Mouse (Mus musculus) lung, adult 2 months (tissue): ENCODE results near the gene Th. TPM values are rescaled to one million over a fixed set of nuclear protein-coding genes. Genes with fewer than 3 reads are reported as not detected.

Experiments
- DNase-seq: peaks from one replicate; pipeline ENCODE4 v3.0.0; 2022
- H3K4me1 ChIP-seq: fragments of 200-500 bp; 2 replicates; pipeline ENCODE4 v1.6.1; 2011; ENCODE audit warnings: low read length; ENCODE audit not compliant: control insufficient read depth, insufficient read depth
- H3K4me3 ChIP-seq: fragments of 200-500 bp; replicated peaks from 2 replicates; pipeline ENCODE3; 2011; ENCODE audit warnings: low read depth, mild to moderate bottlenecking, control low read depth, low read length; ENCODE audit errors: extremely low read depth
- CTCF ChIP-seq: fragments of 200-500 bp; IDR thresholded peaks from 2 replicates; pipeline ENCODE4 v1.5.1; 2011; ENCODE audit warnings: mild to moderate bottlenecking, low read length, control low read depth; ENCODE audit not compliant: insufficient read depth
- POLR2A ChIP-seq: fragments of 200-500 bp; IDR thresholded peaks from 2 replicates; pipeline ENCODE4 v1.6.1; 2011; ENCODE audit warnings: low read depth, mild to moderate bottlenecking, control low read depth, low read length, borderline replicate concordance; ENCODE audit errors: extremely low read depth
- WGBS: fragments of 180-500 bp; shearing (Covaris S2); methylation state at CpG from one replicate; pipeline ENCODE4 v1.1.7; 2018; 5-methylcytosine and 5-hydroxymethylcytosine counted together
- polyA plus RNA-seq: library from polyadenylated mRNA; depleted of rRNA; stranded (reverse); fragments of >200 nt; gene quantifications from 2 replicates; pipeline ENCODE4 v1.2.3, GENCODE M21; 2012; rRNA removed

Th gene
- polyA plus RNA-seq, 1 experiment: 0.80 TPM

DNA sequence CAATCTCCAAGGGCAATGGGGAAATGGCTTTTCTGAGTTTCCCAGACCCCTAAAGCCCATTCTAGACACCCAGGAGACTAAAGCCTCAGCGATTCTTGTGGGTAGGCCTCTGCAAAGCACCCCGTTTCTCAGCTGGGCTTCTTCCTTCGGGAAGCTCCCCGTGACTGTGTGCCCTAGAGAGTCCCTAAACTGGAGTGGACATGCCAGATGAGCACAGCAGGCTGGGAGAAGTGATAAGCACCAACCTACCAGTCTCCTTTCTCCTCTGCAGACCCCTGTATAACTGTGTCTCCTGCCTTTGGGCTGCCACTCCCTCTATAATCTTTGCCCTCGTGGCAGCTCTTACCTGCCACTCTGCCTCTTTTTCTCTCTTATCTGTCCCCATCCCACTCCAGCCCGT, 37.6 kb downstream of the Th start:
- WGBS: 75% methylated on average over 6 of the region's 6 CpGs
- TF ChIP-seq CTCF: no peak
- no peak for TF ChIP-seq POLR2A
- Histone ChIP-seq H3K4me1 (no peaks in the 10 kb centered on the region), H3K4me3 (no peak overlapping the region)
- no peak for DNase-seq

DNA sequence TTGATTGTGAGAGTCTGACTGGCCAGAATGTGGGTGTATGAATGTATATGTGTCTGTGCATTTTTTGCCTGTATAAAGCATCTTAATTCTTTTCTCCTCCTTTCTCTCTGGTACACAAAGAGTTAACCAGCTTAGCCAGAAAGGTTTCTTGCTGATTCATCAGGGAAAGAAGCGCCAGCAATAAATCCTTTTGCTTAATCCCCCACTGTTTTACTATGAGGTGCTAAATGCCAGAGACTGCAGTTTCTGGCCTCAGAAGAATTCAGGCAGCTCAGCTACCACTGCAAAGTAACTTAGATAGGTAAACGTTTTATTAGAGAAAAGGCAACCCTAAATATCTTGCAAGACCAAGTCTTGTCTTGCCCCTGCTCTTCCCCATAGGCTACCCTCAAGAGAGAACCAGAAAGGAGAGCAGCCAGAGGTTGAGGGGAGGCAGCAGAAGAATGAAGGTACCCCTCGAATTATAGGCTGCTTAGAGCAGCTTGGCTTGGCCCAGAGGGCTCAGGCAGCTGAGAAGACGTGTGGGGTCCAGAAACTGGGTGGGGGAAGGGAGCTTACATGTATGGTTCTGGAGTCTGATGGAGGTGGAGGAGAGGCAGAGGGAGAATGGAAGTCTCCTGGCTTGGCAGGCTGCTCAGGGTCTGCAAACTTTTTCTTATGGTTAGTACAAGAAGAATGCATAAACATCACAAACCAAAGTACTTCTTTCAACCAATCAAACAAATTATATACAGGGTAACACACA, 61.3 kb downstream of the Th start:
- no peak for DNase-seq
- Histone ChIP-seq H3K4me1 (no peaks in the 10 kb centered on the region), H3K4me3 (no peak overlapping the region)
- 9% methylated on average over 4 of the region's 4 CpGs for WGBS
- no peak for TF ChIP-seq CTCF
- TF ChIP-seq POLR2A: no peak

DNA sequence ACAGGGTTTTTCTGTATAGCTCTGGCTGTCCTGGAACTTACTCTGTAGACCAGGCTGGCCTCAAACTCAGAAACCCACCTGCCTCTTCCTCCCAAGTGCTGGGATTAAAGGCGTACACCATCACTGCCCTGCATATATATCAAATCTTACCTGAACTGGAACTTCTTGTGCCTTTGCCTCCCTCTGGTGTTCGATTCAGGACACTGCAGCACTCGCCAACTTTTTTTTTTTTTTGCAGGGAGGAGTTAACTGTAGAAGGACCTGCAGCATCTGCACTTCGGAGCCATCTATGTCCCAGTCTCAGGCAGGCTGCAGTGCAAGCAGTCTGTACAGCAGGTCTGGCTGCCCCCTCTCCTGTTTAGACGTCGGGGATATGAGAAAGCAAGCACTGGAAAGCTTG, 80.2 kb downstream of the Th start:
- H3K4me1 ChIP-seq: no peaks in the 10 kb centered on the region

More for the DNA sequence above, 80.2 kb downstream of the Th start:
- TF ChIP-seq POLR2A: no peak
- TF ChIP-seq CTCF: peak; percentile 35; the same call in 1 of the 2 replicates
- peak; percentile 6 for DNase-seq
- no peak overlapping the region for H3K4me3 ChIP-seq
- WGBS: 11% methylated on average over 6 of the region's 6 CpGs

Other genes starting within 250 kb of the Th start
- 0.37 TPM in 1 of 2 replicates, not detected in the other for gene Ins2, start 187.7 kb downstream of the Th start, polyA plus RNA-seq
- 0.96 and 1.2 TPM in 2 replicates for gene Ascl2, start 38.1 kb upstream of the Th start, polyA plus RNA-seq
- gene Tspan32, start 73.9 kb upstream of the Th start, polyA plus RNA-seq: 7.7 and 11.5 TPM in 2 replicates
- 575 and 614 TPM in 2 replicates for gene Cd81, start 121.6 kb upstream of the Th start, polyA plus RNA-seq
- gene Tssc4, start 138.1 kb upstream of the Th start, polyA plus RNA-seq: 83.1 and 85.1 TPM in 2 replicates
- 0.42 and 0.62 TPM in 2 replicates for gene Trpm5, start 163.5 kb upstream of the Th start, polyA plus RNA-seq
- 26.7 and 28.2 TPM in 2 replicates for gene Kcnq1, start 175.2 kb upstream of the Th start, polyA plus RNA-seq